Comparison of ENCODE assay signal across 8 mouse cellular contexts in the genomic region with DNA sequence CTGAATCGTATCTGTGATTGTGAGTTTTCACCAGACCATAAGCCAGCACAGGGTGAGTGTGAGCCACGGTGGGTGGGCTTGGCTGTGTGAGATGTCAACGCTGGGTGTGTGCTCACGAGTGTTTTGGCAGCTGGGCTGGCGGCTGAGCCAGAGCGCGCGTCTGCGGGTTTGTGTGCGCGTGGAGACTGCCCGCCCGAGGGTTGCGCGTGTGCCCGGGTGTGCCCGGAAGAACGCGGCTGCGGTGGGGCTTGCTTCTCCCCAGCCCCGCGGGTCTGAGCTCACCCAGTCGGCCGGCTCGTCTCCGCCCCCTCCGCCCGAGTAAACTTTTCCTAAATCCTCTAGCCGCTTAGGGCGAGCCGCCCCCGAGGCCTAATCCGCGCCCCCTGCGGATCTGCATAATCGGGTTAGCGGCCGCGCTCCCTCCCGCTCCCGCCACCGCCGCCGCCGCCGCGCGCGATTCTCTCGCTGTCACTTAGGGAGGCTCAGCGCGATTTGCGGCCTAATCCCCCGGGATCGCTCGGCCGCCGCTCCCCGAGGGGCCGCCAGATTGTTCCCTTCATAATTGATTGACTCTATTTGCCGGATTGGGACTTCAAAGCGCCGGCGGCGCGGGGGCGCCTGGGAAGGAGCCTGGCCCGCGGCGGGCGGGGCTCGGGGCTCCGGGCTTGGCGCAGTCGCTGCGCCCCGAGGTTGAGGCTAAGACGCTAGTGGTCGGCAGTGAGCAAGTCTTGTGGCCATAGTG. TPM values are rescaled to one million over a fixed set of nuclear protein-coding genes. Genes with fewer than 3 reads are reported as not detected.
A peak's percentile ranks its signal among the peaks of the same experiment; 100 is the strongest.
DNase-seq lines count a peak whose midpoint lies in the region; ATAC-seq and TF ChIP-seq lines count a peak whose summit lies in the region.

No protein-coding gene starts in this region.

- DNase-seq in heart, adult 11 months = no peak
- DNase-seq in adrenal gland, postnatal 10 days = peak; percentile 54
- DNase-seq in midbrain, postnatal 0 days (ENCODE audit: low spot score) = peak; percentile 63
- DNase-seq in stomach, postnatal 0 days (ENCODE audit: low spot score) = peak; percentile 47

- no peaks in the 10 kb centered on the region for H3K36me3 ChIP-seq in heart, embryonic 11.5 days (ENCODE audit: control insufficient read depth, insufficient read depth, low read length)
- H3K36me3 ChIP-seq in forebrain, embryonic 16.5 days (ENCODE audit: control insufficient read depth, insufficient read depth) = no peaks in the 10 kb centered on the region
- no peaks in the 10 kb centered on the region for H3K36me3 ChIP-seq in intestine, embryonic 16.5 days (ENCODE audit: control insufficient read depth, insufficient read depth, low read length)
- no peaks in the 10 kb centered on the region for H3K36me3 ChIP-seq in liver, embryonic 12.5 days
- no peaks in the 10 kb centered on the region for H3K36me3 ChIP-seq in midbrain, postnatal 0 days (ENCODE audit: insufficient read depth, low read length)
- no peaks in the 10 kb centered on the region for H3K36me3 ChIP-seq in stomach, postnatal 0 days (ENCODE audit: control insufficient read depth, insufficient read depth, low read length)

- TF ChIP-seq CTCF in midbrain, postnatal 0 days (IDR thresholded peaks at IDR 0.05) = peak; percentile 5; the same call in 1 of the 2 replicates
- TF ChIP-seq CTCF in stomach, postnatal 0 days (IDR thresholded peaks at IDR 0.05; ENCODE audit: low read depth) = no peak

- H3K4me3 ChIP-seq in heart, embryonic 11.5 days (ENCODE audit: low read depth, low read length) = peak overlapping the region; percentile 70
- H3K4me3 ChIP-seq in forebrain, embryonic 16.5 days (replicated peaks; ENCODE audit: low read length) = peak overlapping the region; percentile 55
- peak overlapping the region; percentile 62 for H3K4me3 ChIP-seq in intestine, embryonic 16.5 days (ENCODE audit: low read length)
- peak overlapping the region; percentile 56 for H3K4me3 ChIP-seq in liver, embryonic 12.5 days
- H3K4me3 ChIP-seq in midbrain, postnatal 0 days (ENCODE audit: low read depth, low read length) = peak overlapping the region; percentile 50
- peak overlapping the region; percentile 60 for H3K4me3 ChIP-seq in stomach, postnatal 0 days (ENCODE audit: low read depth, low read length)

- H3K4me1 ChIP-seq in heart, embryonic 11.5 days (ENCODE audit: control insufficient read depth, insufficient read depth, low read length) = no peaks in the 10 kb centered on the region
- H3K4me1 ChIP-seq in forebrain, embryonic 16.5 days (replicated peaks; ENCODE audit: control insufficient read depth, insufficient read depth, low read length) = peaks cover 8% of the 10 kb centered on the region
- peaks cover 7% of the 10 kb centered on the region; the same call in 1 of the 2 replicates for H3K4me1 ChIP-seq in intestine, embryonic 16.5 days (ENCODE audit: control insufficient read depth, insufficient read depth, low read length)
- peaks cover 10% of the 10 kb centered on the region for H3K4me1 ChIP-seq in liver, embryonic 12.5 days
- H3K4me1 ChIP-seq in midbrain, postnatal 0 days (ENCODE audit: insufficient read depth, low read length) = no peaks in the 10 kb centered on the region
- H3K4me1 ChIP-seq in stomach, postnatal 0 days (replicated peaks; ENCODE audit: control insufficient read depth, insufficient read depth) = 0 out of 2 replicates have a peak, but pooled peaks cover 3% of the 10 kb centered on the region

- H3K27me3 ChIP-seq in heart, embryonic 11.5 days (ENCODE audit: control insufficient read depth, insufficient read depth, low read length) = peaks cover 77% of the 10 kb centered on the region
- H3K27me3 ChIP-seq in forebrain, embryonic 16.5 days (replicated peaks; ENCODE audit: control insufficient read depth, insufficient read depth, low read length) = peaks cover 75% of the 10 kb centered on the region
- peaks cover 58% of the 10 kb centered on the region for H3K27me3 ChIP-seq in intestine, embryonic 16.5 days (replicated peaks; ENCODE audit: control insufficient read depth, insufficient read depth, low read length)
- H3K27me3 ChIP-seq in liver, embryonic 12.5 days (replicated peaks) = peaks cover 98% of the 10 kb centered on the region
- H3K27me3 ChIP-seq in midbrain, postnatal 0 days (ENCODE audit: insufficient read depth, low read length) = peaks cover 39% of the 10 kb centered on the region
- H3K27me3 ChIP-seq in stomach, postnatal 0 days (ENCODE audit: control insufficient read depth, insufficient read depth, low read length) = no peaks in the 10 kb centered on the region

- ATAC-seq in heart, embryonic 11.5 days (replicated peaks; ENCODE audit: insufficient number of reproducible peaks, low FRiP score, low TSS enrichment) = 0 out of 2 replicates have a peak, but pooled peaks have one; percentile 41
- peak; percentile 74 for ATAC-seq in forebrain, embryonic 16.5 days
- ATAC-seq in intestine, embryonic 16.5 days = peak; percentile 70
- ATAC-seq in liver, embryonic 12.5 days = no peak
- ATAC-seq in midbrain, postnatal 0 days (ENCODE audit: low FRiP score) = peak; percentile 59
- ATAC-seq in stomach, postnatal 0 days (ENCODE audit: low FRiP score, low TSS enrichment) = peak; percentile 59

- H3K4me2 ChIP-seq in heart, embryonic 11.5 days = peak overlapping the region; percentile 98
- peak overlapping the region; percentile 83 for H3K4me2 ChIP-seq in forebrain, embryonic 16.5 days (ENCODE audit: low read length)
- H3K4me2 ChIP-seq in intestine, embryonic 16.5 days (ENCODE audit: low read depth, low read length) = peak overlapping the region; percentile 96
- H3K4me2 ChIP-seq in liver, embryonic 12.5 days = peak overlapping the region; percentile 66
- peak overlapping the region; percentile 94 for H3K4me2 ChIP-seq in midbrain, postnatal 0 days (ENCODE audit: low read depth, low read length, poor library complexity, severe bottlenecking)
- H3K4me2 ChIP-seq in stomach, postnatal 0 days (replicated peaks; ENCODE audit: low read depth) = peak overlapping the region; percentile 92

- peak overlapping the region; percentile 70 for H3K9ac ChIP-seq in heart, embryonic 11.5 days (ENCODE audit: low read depth, low read length)
- peak overlapping the region; percentile 69 for H3K9ac ChIP-seq in forebrain, embryonic 16.5 days (replicated peaks; ENCODE audit: low read depth, low read length)
- H3K9ac ChIP-seq in intestine, embryonic 16.5 days (ENCODE audit: low read depth, low read length) = peak overlapping the region; percentile 69
- H3K9ac ChIP-seq in liver, embryonic 12.5 days = no peak overlapping the region
- H3K9ac ChIP-seq in midbrain, postnatal 0 days (replicated peaks; ENCODE audit: low read length, poor library complexity, severe bottlenecking) = peak overlapping the region; percentile 50
- H3K9ac ChIP-seq in stomach, postnatal 0 days (ENCODE audit: low read length) = peak overlapping the region; percentile 63

- H3K9me3 ChIP-seq in heart, embryonic 11.5 days (replicated peaks; ENCODE audit: control insufficient read depth, low read length) = no peaks in the 10 kb centered on the region
- H3K9me3 ChIP-seq in forebrain, embryonic 16.5 days (ENCODE audit: control insufficient read depth, low read length) = no peaks in the 10 kb centered on the region
- no peaks in the 10 kb centered on the region for H3K9me3 ChIP-seq in intestine, embryonic 16.5 days (ENCODE audit: control insufficient read depth, low read length)
- no peaks in the 10 kb centered on the region for H3K9me3 ChIP-seq in liver, embryonic 12.5 days (replicated peaks)
- no peaks in the 10 kb centered on the region for H3K9me3 ChIP-seq in midbrain, postnatal 0 days (ENCODE audit: low read length)
- H3K9me3 ChIP-seq in stomach, postnatal 0 days (ENCODE audit: control insufficient read depth, low read length) = no peaks in the 10 kb centered on the region

- WGBS in heart, embryonic 11.5 days (ENCODE audit: insufficient replicate concordance) = under 1% methylated on average over 74 of the region's 79 CpGs
- under 1% methylated on average over 79 of the region's 79 CpGs for WGBS in forebrain, embryonic 16.5 days
- under 1% methylated on average over 78 of the region's 79 CpGs for WGBS in intestine, embryonic 16.5 days
- WGBS in liver, embryonic 12.5 days (ENCODE audit: insufficient replicate concordance) = under 1% methylated on average over 79 of the region's 79 CpGs
- WGBS in midbrain, postnatal 0 days = under 1% methylated on average over 64 of the region's 79 CpGs
- under 1% methylated on average over 72 of the region's 79 CpGs for WGBS in stomach, postnatal 0 days

- H3K27ac ChIP-seq in heart, embryonic 11.5 days (ENCODE audit: low read depth, low read length) = no peak overlapping the region
- H3K27ac ChIP-seq in forebrain, embryonic 16.5 days (ENCODE audit: low read length) = no peak overlapping the region
- no peak overlapping the region for H3K27ac ChIP-seq in intestine, embryonic 16.5 days (ENCODE audit: low read length)
- H3K27ac ChIP-seq in liver, embryonic 12.5 days = no peak overlapping the region
- no peak overlapping the region for H3K27ac ChIP-seq in midbrain, postnatal 0 days (ENCODE audit: low read depth, low read length)
- H3K27ac ChIP-seq in stomach, postnatal 0 days (replicated peaks) = no peak overlapping the region

- TF ChIP-seq EP300 in stomach, postnatal 0 days (optimal IDR thresholded peaks at IDR 0.05) = no peak

RNA-seq across cellular contexts. Expression of gene Dmbx1, which starts 23.1 kb away (rescaled TPM):
- not detected in 2 replicates for polyA plus RNA-seq in heart, embryonic 11.5 days (2014; fragmentation: Nextera tagmentation; extraction: Ambion mirVana)
- not detected for total RNA-seq in adrenal gland, postnatal 10 days (2021)
- 0.10 TPM in 1 of 2 replicates, not detected in the other for polyA plus RNA-seq in forebrain, embryonic 16.5 days (2015; fragmentation: Nextera tagmentation; extraction: Ambion mirVana)
- not detected in 2 replicates for polyA plus RNA-seq in intestine, embryonic 16.5 days (2015; fragmentation: Nextera tagmentation; extraction: Ambion mirVana)
- polyA plus RNA-seq in liver, embryonic 12.5 days (2016; fragmentation: Nextera tagmentation; extraction: Ambion mirVana) = not detected in 2 replicates
- 9.6 and 10.3 TPM in 2 replicates for total RNA-seq in midbrain, postnatal 0 days (2014; rRNA removed)
- polyA plus RNA-seq in midbrain, postnatal 0 days (2015; fragmentation: Nextera tagmentation; extraction: Ambion mirVana) = 7.7 and 8.7 TPM in 2 replicates
- polyA plus RNA-seq in stomach, postnatal 0 days (2015; fragmentation: Nextera tagmentation; extraction: Ambion mirVana) = 0.02 TPM in 1 of 2 replicates, not detected in the other

RNA-seq across cellular contexts. Expression of gene Faah, which starts 54.9 kb away (rescaled TPM):
- polyA plus RNA-seq in heart, embryonic 11.5 days (2014; fragmentation: Nextera tagmentation; extraction: Ambion mirVana) = 0.94 and 1.1 TPM in 2 replicates
- 10 to 100 TPM in 1 of 2 experiments, 1 to 10 TPM in 1; 9.8 to 13.8 TPM for total RNA-seq in adrenal gland, postnatal 10 days (2021)
- polyA plus RNA-seq in forebrain, embryonic 16.5 days (2015; fragmentation: Nextera tagmentation; extraction: Ambion mirVana) = 12.7 and 17.1 TPM in 2 replicates
- polyA plus RNA-seq in intestine, embryonic 16.5 days (2015; fragmentation: Nextera tagmentation; extraction: Ambion mirVana) = 83.7 and 108 TPM in 2 replicates
- 3.9 and 4.2 TPM in 2 replicates for polyA plus RNA-seq in liver, embryonic 12.5 days (2016; fragmentation: Nextera tagmentation; extraction: Ambion mirVana)
- total RNA-seq in midbrain, postnatal 0 days (2014; rRNA removed) = 25.8 and 43.1 TPM in 2 replicates
- polyA plus RNA-seq in midbrain, postnatal 0 days (2015; fragmentation: Nextera tagmentation; extraction: Ambion mirVana) = 30.6 and 31.2 TPM in 2 replicates
- 7.7 and 8.3 TPM in 2 replicates for polyA plus RNA-seq in stomach, postnatal 0 days (2015; fragmentation: Nextera tagmentation; extraction: Ambion mirVana)
